Mouse (Mus musculus): ENCODE measurements around the gene Bpifa1. TPM values are rescaled to one million over a fixed set of nuclear protein-coding genes. Genes with fewer than 3 reads are reported as not detected.

The Bpifa1 gene
- polyA plus RNA-seq, 1 experiment: not detected

DNA sequence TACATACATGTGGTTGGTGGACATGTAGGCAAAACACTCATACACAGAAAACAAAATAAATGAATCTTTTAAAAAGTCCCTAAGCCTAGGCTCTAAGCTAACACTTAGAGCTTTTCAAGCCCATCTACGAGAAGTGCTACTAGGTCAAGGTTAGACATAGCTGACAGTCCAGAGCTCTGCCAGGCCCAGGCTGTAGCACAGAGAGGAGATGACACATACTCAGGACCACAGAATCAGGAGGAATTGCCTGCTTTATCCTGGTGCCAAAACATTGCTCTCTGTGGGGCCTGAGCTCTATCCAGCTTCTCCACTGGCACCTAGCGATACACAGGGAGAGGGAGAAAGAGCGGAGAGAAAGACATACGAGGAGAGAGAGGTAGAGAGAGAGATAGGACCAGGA, 50.4 kb downstream of the Bpifa1 start:
- H3K4me1 ChIP-seq (ENCODE audit: control insufficient read depth, insufficient read depth, low read length): no peaks in the 10 kb centered on the region
- no peak overlapping the region for H3K4me3 ChIP-seq (ENCODE audit: low read depth, low read length)
- H3K9me3 ChIP-seq (replicated peaks; ENCODE audit: control insufficient read depth, insufficient read depth, low read length, poor library complexity, severe bottlenecking): no peaks in the 10 kb centered on the region
- H3K9ac ChIP-seq (ENCODE audit: low read depth, poor library complexity, severe bottlenecking): no peak overlapping the region
- no peaks in the 10 kb centered on the region for H3K27me3 ChIP-seq (ENCODE audit: control insufficient read depth, insufficient read depth, low read length, poor library complexity, severe bottlenecking)
- TF ChIP-seq EP300 (IDR thresholded peaks at IDR 0.05; ENCODE audit: insufficient read depth, low read depth, low read length) (no peak), CTCF (IDR thresholded peaks at IDR 0.05; ENCODE audit: low read depth, low read length) (no peak), POLR2A (IDR thresholded peaks at IDR 0.05; ENCODE audit: insufficient read depth, low read length) (no peak)
- H3K27ac ChIP-seq (ENCODE audit: insufficient read depth, low read length): no peak overlapping the region
- no peaks in the 10 kb centered on the region for H3K36me3 ChIP-seq (ENCODE audit: control insufficient read depth, insufficient read depth, low read length, poor library complexity, severe bottlenecking)

DNA sequence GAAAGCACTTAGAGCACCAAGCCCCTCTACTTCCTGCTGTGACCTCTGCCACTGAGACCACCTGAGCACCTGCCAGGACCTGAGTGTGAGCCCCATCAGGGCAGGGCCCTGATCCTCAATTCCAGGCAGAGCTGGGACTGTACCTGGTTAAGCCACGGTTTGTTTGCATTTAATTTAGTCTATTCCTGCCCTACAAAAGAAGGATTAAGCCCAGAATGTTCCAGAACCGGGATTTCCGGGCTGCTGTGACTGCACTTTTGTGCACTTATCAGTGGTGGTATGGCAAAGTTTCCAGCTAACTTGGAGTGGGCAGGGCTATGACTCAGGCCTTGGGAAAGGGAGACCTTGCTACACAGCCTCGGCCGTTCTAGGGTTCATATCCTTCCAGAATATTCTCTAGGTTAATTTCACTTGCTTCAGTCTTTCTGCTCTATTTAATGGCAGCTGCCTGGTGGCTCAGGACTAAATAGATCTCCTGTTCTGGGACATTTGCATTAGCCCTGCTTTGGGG, 51.4 kb downstream of the Bpifa1 start:
- Histone ChIP-seq H3K4me3 (ENCODE audit: low read depth, low read length) (no peak overlapping the region), H3K27me3 (ENCODE audit: control insufficient read depth, insufficient read depth, low read length, poor library complexity, severe bottlenecking) (no peaks in the 10 kb centered on the region), H3K36me3 (ENCODE audit: control insufficient read depth, insufficient read depth, low read length, poor library complexity, severe bottlenecking) (no peaks in the 10 kb centered on the region), H3K9ac (ENCODE audit: low read depth, poor library complexity, severe bottlenecking) (no peak overlapping the region), H3K9me3 (replicated peaks; ENCODE audit: control insufficient read depth, insufficient read depth, low read length, poor library complexity, severe bottlenecking) (no peaks in the 10 kb centered on the region), H3K4me1 (ENCODE audit: control insufficient read depth, insufficient read depth, low read length) (no peaks in the 10 kb centered on the region), H3K27ac (ENCODE audit: insufficient read depth, low read length) (no peak overlapping the region)
- TF ChIP-seq EP300 (IDR thresholded peaks at IDR 0.05; ENCODE audit: insufficient read depth, low read depth, low read length) (no peak), CTCF (IDR thresholded peaks at IDR 0.05; ENCODE audit: low read depth, low read length) (no peak), POLR2A (IDR thresholded peaks at IDR 0.05; ENCODE audit: insufficient read depth, low read length) (no peak)

DNA sequence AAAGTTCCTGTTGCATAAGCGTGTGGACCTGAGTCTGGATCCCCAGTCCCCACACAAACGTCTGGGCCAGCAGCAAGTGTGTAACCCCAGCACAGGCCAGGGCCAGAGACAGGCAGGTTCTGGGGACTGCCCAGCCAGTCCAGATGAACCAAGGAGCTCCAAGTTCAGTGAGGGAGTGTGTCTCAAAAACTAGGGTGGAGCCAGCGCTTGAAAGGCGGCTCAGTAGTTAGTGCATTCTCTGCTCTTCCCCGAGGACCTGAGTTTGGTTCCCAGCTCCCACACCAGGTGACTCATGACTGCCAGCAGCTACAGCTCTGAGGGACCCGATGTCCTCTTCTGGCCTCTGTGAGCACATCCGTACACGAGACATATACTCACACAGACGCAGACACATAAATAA, 54.4 kb downstream of the Bpifa1 start:
- Histone ChIP-seq H3K27ac (ENCODE audit: insufficient read depth, low read length) (no peak overlapping the region), H3K9ac (ENCODE audit: low read depth, poor library complexity, severe bottlenecking) (no peak overlapping the region), H3K4me3 (ENCODE audit: low read depth, low read length) (no peak overlapping the region), H3K27me3 (ENCODE audit: control insufficient read depth, insufficient read depth, low read length, poor library complexity, severe bottlenecking) (no peaks in the 10 kb centered on the region), H3K9me3 (replicated peaks; ENCODE audit: control insufficient read depth, insufficient read depth, low read length, poor library complexity, severe bottlenecking) (no peaks in the 10 kb centered on the region), H3K36me3 (ENCODE audit: control insufficient read depth, insufficient read depth, low read length, poor library complexity, severe bottlenecking) (no peaks in the 10 kb centered on the region), H3K4me1 (ENCODE audit: control insufficient read depth, insufficient read depth, low read length) (no peaks in the 10 kb centered on the region)
- TF ChIP-seq POLR2A (IDR thresholded peaks at IDR 0.05; ENCODE audit: insufficient read depth, low read length) (no peak), EP300 (IDR thresholded peaks at IDR 0.05; ENCODE audit: insufficient read depth, low read depth, low read length) (no peak), CTCF (IDR thresholded peaks at IDR 0.05; ENCODE audit: low read depth, low read length) (no peak)

Other genes starting within 250 kb of the Bpifa1 start
- gene Bpifb6, start 242.5 kb upstream of the Bpifa1 start, polyA plus RNA-seq (2011; ENCODE audit: insufficient read depth, insufficient read length, low read depth, missing spikeins): not detected in 2 replicates
- not detected in 2 replicates for gene Bpifb3, start 224.7 kb upstream of the Bpifa1 start, polyA plus RNA-seq (2011; ENCODE audit: insufficient read depth, insufficient read length, low read depth, missing spikeins)
- gene Bpifb4, start 204.7 kb upstream of the Bpifa1 start, polyA plus RNA-seq (2011; ENCODE audit: insufficient read depth, insufficient read length, low read depth, missing spikeins): not detected in 2 replicates
- not detected in 2 replicates for gene Bpifa6, start 167.9 kb upstream of the Bpifa1 start, polyA plus RNA-seq (2011; ENCODE audit: insufficient read depth, insufficient read length, low read depth, missing spikeins)
- gene Bpifa2, start 134.6 kb upstream of the Bpifa1 start, polyA plus RNA-seq (2011; ENCODE audit: insufficient read depth, insufficient read length, low read depth, missing spikeins): not detected in 2 replicates
- not detected in 2 replicates for gene Bpifa3, start 12.5 kb upstream of the Bpifa1 start, polyA plus RNA-seq (2011; ENCODE audit: insufficient read depth, insufficient read length, low read depth, missing spikeins)
- gene Bpifa5, start 19.7 kb downstream of the Bpifa1 start, polyA plus RNA-seq (2011; ENCODE audit: insufficient read depth, insufficient read length, low read depth, missing spikeins): not detected in 2 replicates
- not detected in 2 replicates for gene Bpifb1, start 47.9 kb downstream of the Bpifa1 start, polyA plus RNA-seq (2011; ENCODE audit: insufficient read depth, insufficient read length, low read depth, missing spikeins)
- 0.73 and 0.82 TPM in 2 replicates for gene Bpifb5, start 80.9 kb downstream of the Bpifa1 start, polyA plus RNA-seq (2011; ENCODE audit: insufficient read depth, insufficient read length, low read depth, missing spikeins)
- gene Bpifb9a, start 115.0 kb downstream of the Bpifa1 start, polyA plus RNA-seq (2011; ENCODE audit: insufficient read depth, insufficient read length, low read depth, missing spikeins): not detected in 2 replicates
- not detected in 2 replicates for gene Bpifb9b, start 164.3 kb downstream of the Bpifa1 start, polyA plus RNA-seq (2011; ENCODE audit: insufficient read depth, insufficient read length, low read depth, missing spikeins)
- 23.8 and 27.1 TPM in 2 replicates for gene Cdk5rap1, start 230.1 kb downstream of the Bpifa1 start, polyA plus RNA-seq (2011; ENCODE audit: insufficient read depth, insufficient read length, low read depth, missing spikeins)